Mouse (Mus musculus) stomach, postnatal 0 days (tissue): ENCODE data around the gene Acad10.

Experiments
- CTCF ChIP-seq: IDR thresholded peaks from 2 replicates; pipeline ENCODE4 v1.5.1; 2016; ENCODE audit warnings: antibody characterized with exemption, low read depth, mild to moderate bottlenecking, moderate library complexity
- EP300 ChIP-seq: optimal IDR thresholded peaks from 2 replicates; pipeline ENCODE3; 2016; ENCODE audit warnings: antibody characterized with exemption

DNA sequence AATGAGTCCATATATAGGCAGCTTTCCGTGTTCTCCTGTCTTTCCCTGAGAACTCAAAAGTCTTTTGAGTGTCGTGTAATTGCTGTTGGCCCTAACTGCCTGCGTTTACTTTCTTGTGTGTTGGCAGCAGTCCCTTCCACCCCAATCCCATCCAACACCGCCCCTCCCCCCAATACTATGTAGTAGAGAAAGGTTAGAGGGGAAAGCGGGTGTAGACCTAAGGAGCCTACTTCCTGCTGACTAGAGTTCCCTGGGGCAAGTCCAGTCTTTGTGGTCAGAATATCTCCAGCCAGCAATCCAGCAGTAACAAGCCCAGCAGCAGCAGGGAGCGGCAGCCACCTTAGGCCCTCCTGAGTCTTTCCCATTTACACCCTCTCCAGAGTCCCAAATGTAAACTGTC is 8.1 kb upstream of the Acad10 start:
- TF ChIP-seq CTCF (no peak), EP300 (no peak)
